Mouse (Mus musculus): ENCODE data around the gene Rab7. TPM values are rescaled to one million over a fixed set of nuclear protein-coding genes. Genes with fewer than 3 reads are reported as not detected.
A peak's percentile ranks its signal among the peaks of the same experiment; 100 is the strongest.
"Not testable (repeated sequence)": the region's sequence is repeated elsewhere in the genome, so short reads cannot be mapped to it uniquely, and the experiment has no call there.

The Rab7 gene
- polyA plus RNA-seq, 1 experiment from 2014 or later, result 360 TPM

GRCm38 (mm10) chr6:88019154-88019553 lies 25.9 kb downstream of the Rab7 start:
- H3K27ac ChIP-seq (replicated peaks), result no peak overlapping the region
- peaks cover 10% of the 10 kb centered on the region for H3K4me1 ChIP-seq (replicated peaks)
- H3K4me3 ChIP-seq, result no peak overlapping the region
- no peak for ATAC-seq (ENCODE audit: low FRiP score, low read depth)
- H3K9ac ChIP-seq, result no peak overlapping the region
- H3K4me2 ChIP-seq, result no peak overlapping the region
- no peaks in the 10 kb centered on the region for H3K27me3 ChIP-seq
- no peaks in the 10 kb centered on the region for H3K9me3 ChIP-seq
- H3K36me3 ChIP-seq, result no peaks in the 10 kb centered on the region; the same call in 1 of the 2 replicates
- WGBS, result 83% methylated on average over 2 of the region's 2 CpGs

- WGBS, result 70% methylated on average over 4 of the region's 4 CpGs
- no peak overlapping the region for H3K27ac ChIP-seq (replicated peaks)
- H3K9me3 ChIP-seq, result no peaks in the 10 kb centered on the region
- no peaks in the 10 kb centered on the region for H3K27me3 ChIP-seq
- H3K4me3 ChIP-seq, result no peak overlapping the region
- no peak overlapping the region for H3K4me2 ChIP-seq
- no peak for ATAC-seq (ENCODE audit: low FRiP score, low read depth)
- peaks cover 6% of the 10 kb centered on the region; the same call in 1 of the 2 replicates for H3K36me3 ChIP-seq
- no peak overlapping the region for H3K9ac ChIP-seq
- peaks cover 10% of the 10 kb centered on the region for H3K4me1 ChIP-seq (replicated peaks)
Measured at GRCm38 (mm10) chr6:88017821-88018220, 27.2 kb downstream of the Rab7 start.

- H3K27ac ChIP-seq (replicated peaks), result no peak overlapping the region
- H3K36me3 ChIP-seq, result peaks cover 18% of the 10 kb centered on the region
- H3K27me3 ChIP-seq, result no peaks in the 10 kb centered on the region
- H3K9me3 ChIP-seq, result no peaks in the 10 kb centered on the region
- no peak overlapping the region for H3K4me3 ChIP-seq
- H3K4me1 ChIP-seq (replicated peaks), result peaks cover 10% of the 10 kb centered on the region
- H3K4me2 ChIP-seq, result no peak overlapping the region
- ATAC-seq (ENCODE audit: low FRiP score, low read depth), result no peak
- H3K9ac ChIP-seq, result no peak overlapping the region
- WGBS, result 74% methylated on average over 2 of the region's 2 CpGs
Measured at GRCm38 (mm10) chr6:88015797-88016196, 29.3 kb downstream of the Rab7 start.

GRCm38 (mm10) chr6:88013456-88013855 lies 31.6 kb downstream of the Rab7 start:
- no peak for ATAC-seq (ENCODE audit: low FRiP score, low read depth)
- peaks cover 36% of the 10 kb centered on the region for H3K36me3 ChIP-seq

GRCm38 (mm10) chr6:88012601-88013000 lies 32.5 kb downstream of the Rab7 start:
- WGBS, result 89% methylated on average over 2 of the region's 2 CpGs
- no peak overlapping the region for H3K4me2 ChIP-seq
- peaks cover 43% of the 10 kb centered on the region for H3K36me3 ChIP-seq
- no peaks in the 10 kb centered on the region for H3K9me3 ChIP-seq
- no peaks in the 10 kb centered on the region for H3K4me1 ChIP-seq (replicated peaks)
- no peak overlapping the region for H3K4me3 ChIP-seq
- no peak overlapping the region for H3K27ac ChIP-seq (replicated peaks)
- no peak overlapping the region for H3K9ac ChIP-seq
- no peak for ATAC-seq (ENCODE audit: low FRiP score, low read depth)
- H3K27me3 ChIP-seq, result no peaks in the 10 kb centered on the region

More at GRCm38 (mm10) chr6:88013456-88013855, 31.6 kb downstream of the Rab7 start:
- Histone ChIP-seq H3K4me1 (replicated peaks) (peaks cover 8% of the 10 kb centered on the region), H3K9me3 (no peaks in the 10 kb centered on the region), H3K4me2 (no peak overlapping the region), H3K27ac (replicated peaks) (no peak overlapping the region), H3K4me3 (no peak overlapping the region), H3K9ac (no peak overlapping the region), H3K27me3 (no peaks in the 10 kb centered on the region)
- 92% methylated on average over 4 of the region's 4 CpGs for WGBS

- H3K4me3 ChIP-seq; H3K9me3 ChIP-seq; H3K27me3 ChIP-seq; H3K27ac ChIP-seq (replicated peaks); H3K9ac ChIP-seq; ATAC-seq (ENCODE audit: low FRiP score, low read depth); H3K4me2 ChIP-seq; H3K4me1 ChIP-seq (replicated peaks): not testable (repeated sequence)
- H3K36me3 ChIP-seq, result peaks cover 43% of the 10 kb centered on the region
- 67% methylated on average over 1 of the region's 1 CpGs for WGBS
Measured at GRCm38 (mm10) chr6:88011106-88011505, 34.0 kb downstream of the Rab7 start.

GRCm38 (mm10) chr6:88009209-88009608 lies 35.9 kb downstream of the Rab7 start:
- Histone ChIP-seq H3K4me3 (no peak overlapping the region), H3K27me3 (no peaks in the 10 kb centered on the region), H3K36me3 (peaks cover 49% of the 10 kb centered on the region), H3K9me3 (no peaks in the 10 kb centered on the region), H3K4me2 (no peak overlapping the region), H3K9ac (no peak overlapping the region), H3K4me1 (replicated peaks) (no peaks in the 10 kb centered on the region), H3K27ac (replicated peaks) (no peak overlapping the region)
- WGBS, result 93% methylated on average over 4 of the region's 4 CpGs
- no peak for ATAC-seq (ENCODE audit: low FRiP score, low read depth)

GRCm38 (mm10) chr6:88004773-88005172 lies 40.3 kb downstream of the Rab7 start:
- not testable (repeated sequence) for H3K9me3 ChIP-seq

GRCm38 (mm10) chr6:88003439-88003838 lies 41.6 kb downstream of the Rab7 start:
- Histone ChIP-seq H3K4me3 (no peak overlapping the region), H3K9me3 (no peaks in the 10 kb centered on the region), H3K9ac (no peak overlapping the region), H3K4me2 (no peak overlapping the region), H3K36me3 (peaks cover 52% of the 10 kb centered on the region), H3K27ac (replicated peaks) (no peak overlapping the region), H3K27me3 (no peaks in the 10 kb centered on the region), H3K4me1 (replicated peaks) (no peaks in the 10 kb centered on the region)
- no peak for ATAC-seq (ENCODE audit: low FRiP score, low read depth)
- WGBS, result 96% methylated on average over 4 of the region's 4 CpGs

More at GRCm38 (mm10) chr6:88004773-88005172, 40.3 kb downstream of the Rab7 start:
- not testable (repeated sequence) for H3K9ac ChIP-seq; ATAC-seq (ENCODE audit: low FRiP score, low read depth); H3K4me1 ChIP-seq (replicated peaks); H3K4me2 ChIP-seq; H3K27me3 ChIP-seq; H3K27ac ChIP-seq (replicated peaks); H3K4me3 ChIP-seq
- H3K36me3 ChIP-seq, result peaks cover 62% of the 10 kb centered on the region
- WGBS, result 90% methylated on average over 14 of the region's 14 CpGs

GRCm38 (mm10) chr6:87998358-87998757 lies 46.7 kb downstream of the Rab7 start:
- no peak overlapping the region for H3K4me2 ChIP-seq
- H3K4me3 ChIP-seq, result no peak overlapping the region
- peaks cover 13% of the 10 kb centered on the region for H3K4me1 ChIP-seq (replicated peaks)
- 87% methylated on average over 4 of the region's 4 CpGs for WGBS
- H3K36me3 ChIP-seq, result peaks cover 32% of the 10 kb centered on the region
- 0 out of 2 replicates have a peak overlapping the region, but pooled peaks have one; percentile 23 for H3K27ac ChIP-seq (replicated peaks)
- H3K9me3 ChIP-seq, result no peaks in the 10 kb centered on the region
- no peaks in the 10 kb centered on the region for H3K27me3 ChIP-seq
- no peak for ATAC-seq (ENCODE audit: low FRiP score, low read depth)
- H3K9ac ChIP-seq, result no peak overlapping the region

GRCm38 (mm10) chr6:87997706-87998265 lies 47.3 kb downstream of the Rab7 start:
- Histone ChIP-seq H3K4me1 (replicated peaks) (peaks cover 19% of the 10 kb centered on the region), H3K9ac (no peak overlapping the region), H3K27ac (replicated peaks) (0 out of 2 replicates have a peak overlapping the region, but pooled peaks have one; percentile 23), H3K27me3 (no peaks in the 10 kb centered on the region), H3K4me2 (no peak overlapping the region), H3K36me3 (peaks cover 26% of the 10 kb centered on the region), H3K4me3 (no peak overlapping the region), H3K9me3 (no peaks in the 10 kb centered on the region)
- peak; percentile 35 for ATAC-seq (ENCODE audit: low FRiP score, low read depth)
- WGBS, result 64% methylated on average over 7 of the region's 7 CpGs

GRCm38 (mm10) chr6:87996606-87997005 lies 48.5 kb downstream of the Rab7 start:
- no peak overlapping the region for H3K9ac ChIP-seq
- H3K4me1 ChIP-seq (replicated peaks), result peaks cover 26% of the 10 kb centered on the region
- 91% methylated on average over 9 of the region's 9 CpGs for WGBS
- H3K27me3 ChIP-seq, result no peaks in the 10 kb centered on the region
- no peak for ATAC-seq (ENCODE audit: low FRiP score, low read depth)
- H3K27ac ChIP-seq (replicated peaks), result no peak overlapping the region
- no peak overlapping the region for H3K4me3 ChIP-seq
- no peaks in the 10 kb centered on the region for H3K9me3 ChIP-seq
- H3K4me2 ChIP-seq, result no peak overlapping the region
- H3K36me3 ChIP-seq, result peaks cover 16% of the 10 kb centered on the region

- Histone ChIP-seq H3K9me3 (no peaks in the 10 kb centered on the region), H3K27ac (replicated peaks) (no peak overlapping the region)
- WGBS, result 86% methylated on average over 4 of the region's 4 CpGs
Measured at GRCm38 (mm10) chr6:87995519-87995918, 49.6 kb downstream of the Rab7 start.

More at GRCm38 (mm10) chr6:87995519-87995918, 49.6 kb downstream of the Rab7 start:
- Histone ChIP-seq H3K4me2 (no peak overlapping the region), H3K4me1 (replicated peaks) (peaks cover 28% of the 10 kb centered on the region), H3K36me3 (peaks cover 5% of the 10 kb centered on the region; the same call in 1 of the 2 replicates), H3K4me3 (no peak overlapping the region), H3K9ac (no peak overlapping the region), H3K27me3 (no peaks in the 10 kb centered on the region)
- ATAC-seq (ENCODE audit: low FRiP score, low read depth), result no peak
